Mouse (Mus musculus) granulocyte monocyte progenitor cell, adult 5-6 weeks (primary cell): Measurements from ENCODE around the gene Kirrel2. TPM values are rescaled to one million over a fixed set of nuclear protein-coding genes. Genes with fewer than 3 reads are reported as not detected.
"Not testable (repeated sequence)": the region's sequence is repeated elsewhere in the genome, so short reads cannot be mapped to it uniquely, and the experiment has no call there.

ENCODE experiments used
- ATAC-seq: replicated peaks from 2 replicates; pipeline ENCODE4 v1.8.0; 2016; ENCODE audit warnings: mild to moderate bottlenecking, moderate TSS enrichment, inconsistent platforms; ENCODE audit not compliant: poor library complexity, severe bottlenecking
- total RNA-seq, 2 experiments: library from RNA; stranded (forward) in 1 of 2; stranded (reverse) in 1 of 2; fragments of 200-712, 200-1000 nt in 1 of 2; fragments of >200 nt in 1 of 2; fragmentation: Nextera tagmentation in 1 of 2; gene quantifications; 2 replicates each; pipeline ENCODE4 v1.2.3; 2014 to 2017

Kirrel2 gene
- total RNA-seq (2014; fragmentation: Nextera tagmentation) (not detected in 2 replicates), total RNA-seq (2017) (not detected in 2 replicates)

- ATAC-seq: no peak
Measured at GRCm38 (mm10) chr7:30457629-30458330, at the start of gene Kirrel2, which contains the start of gene Nphs1. Gene Kirrel2 (minus strand): TSS chr7:30457690. Gene Nphs1 (plus strand): TSS chr7:30458315.

GRCm38 (mm10) chr7:30501159-30501558, 43.7 kb upstream of the Kirrel2 start:
- ATAC-seq: not testable (repeated sequence)

- ATAC-seq: not testable (repeated sequence)
Measured at GRCm38 (mm10) chr7:30495506-30496042, 38.1 kb upstream of the Kirrel2 start.

- no peak for ATAC-seq
Measured at GRCm38 (mm10) chr7:30493401-30493931, 36.0 kb upstream of the Kirrel2 start, which contains the start of gene Prodh2. Gene Prodh2 (plus strand): TSS chr7:30493622.

- ATAC-seq: peak; percentile 75
Measured at GRCm38 (mm10) chr7:30492765-30493164, 35.3 kb upstream of the Kirrel2 start.

GRCm38 (mm10) chr7:30490957-30491307, 33.4 kb upstream of the Kirrel2 start:
- no peak for ATAC-seq

GRCm38 (mm10) chr7:30490251-30490956, 32.9 kb upstream of the Kirrel2 start:
- no peak; the same call in 1 of the 2 replicates for ATAC-seq

- ATAC-seq: no peak; the same call in 1 of the 2 replicates
Measured at GRCm38 (mm10) chr7:30484250-30484649, 26.8 kb upstream of the Kirrel2 start.

- no peak for ATAC-seq
Measured at GRCm38 (mm10) chr7:30477415-30478381, 20.2 kb upstream of the Kirrel2 start.

GRCm38 (mm10) chr7:30476136-30476535, 18.6 kb upstream of the Kirrel2 start:
- ATAC-seq: not testable (repeated sequence)

- no peak for ATAC-seq
Measured at GRCm38 (mm10) chr7:30474999-30475398, 17.5 kb upstream of the Kirrel2 start.

- peak; percentile 89 for ATAC-seq
Measured at GRCm38 (mm10) chr7:30472411-30472810, 14.9 kb upstream of the Kirrel2 start.

- no peak for ATAC-seq
Measured at GRCm38 (mm10) chr7:30464816-30465300, 7.4 kb upstream of the Kirrel2 start.

- no peak for ATAC-seq
Measured at GRCm38 (mm10) chr7:30463996-30464395, 6.5 kb upstream of the Kirrel2 start.

GRCm38 (mm10) chr7:30463568-30463967, 6.1 kb upstream of the Kirrel2 start:
- ATAC-seq: no peak

- no peak for ATAC-seq
Measured at GRCm38 (mm10) chr7:30459484-30459883, 2.0 kb upstream of the Kirrel2 start.

GRCm38 (mm10) chr7:30456911-30457628, 420 bp downstream of the Kirrel2 start:
- no peak for ATAC-seq

- ATAC-seq: no peak
Measured at GRCm38 (mm10) chr7:30456487-30456886, 1.0 kb downstream of the Kirrel2 start.

- ATAC-seq: peak; percentile 64
Measured at GRCm38 (mm10) chr7:30454259-30454658, 3.2 kb downstream of the Kirrel2 start.
